Mouse (Mus musculus) liver, postnatal 0 days (tissue): Measurements from ENCODE around the gene Ror1. TPM values are rescaled to one million over a fixed set of nuclear protein-coding genes. Genes with fewer than 3 reads are reported as not detected.

Experiments
- ATAC-seq: fragments of 200-750 bp; cut with Nextera tagmentation; 2 replicates; pipeline ENCODE4 v1.8.0; 2017; ENCODE audit warnings: mild to moderate bottlenecking, moderate library complexity
- DNase-seq: peaks from one replicate; pipeline ENCODE4 v3.0.0-alpha.2; 2016
- H3K27ac ChIP-seq: fragments of 300-500 bp; sonication (generic); 2 replicates; pipeline ENCODE4 v1.5.1; 2014; ENCODE audit warnings: antibody characterized with exemption, moderate library complexity, mild to moderate bottlenecking, low read depth
- H3K27me3 ChIP-seq: fragments of 300-500 bp; sonication (generic); 2 replicates; pipeline ENCODE4 v1.6.1; 2014; ENCODE audit warnings: low read length, control low read depth, mixed read lengths; ENCODE audit not compliant: insufficient read depth
- H3K36me3 ChIP-seq: fragments of 300-500 bp; sonication (generic); replicated peaks from 2 replicates; pipeline ENCODE4 v1.6.1; 2014; ENCODE audit warnings: mild to moderate bottlenecking, control low read depth, low read length, moderate library complexity, mixed read lengths; ENCODE audit not compliant: insufficient read depth
- H3K4me1 ChIP-seq: fragments of 300-500 bp; sonication (generic); 2 replicates; pipeline ENCODE4 v1.6.1; 2014; ENCODE audit warnings: antibody characterized with exemption, mild to moderate bottlenecking, control low read depth; ENCODE audit not compliant: insufficient read depth
- H3K4me2 ChIP-seq: fragments of 300-500 bp; sonication (generic); 2 replicates; pipeline ENCODE4 v1.6.1; 2014; ENCODE audit warnings: low read depth, mild to moderate bottlenecking, low read length, moderate library complexity, mixed read lengths
- H3K4me3 ChIP-seq: fragments of 300-500 bp; sonication (generic); 2 replicates; pipeline ENCODE4 v1.5.1; 2014; ENCODE audit warnings: low read depth, low read length
- H3K9ac ChIP-seq: fragments of 300-500 bp; sonication (generic); replicated peaks from 2 replicates; pipeline ENCODE4 v1.6.1; 2014; ENCODE audit warnings: mild to moderate bottlenecking, moderate library complexity
- H3K9me3 ChIP-seq: fragments of 300-500 bp; sonication (generic); 2 replicates; pipeline ENCODE4 v1.6.1; 2016; ENCODE audit warnings: mild to moderate bottlenecking, control low read depth, low read length, mixed read lengths
- CTCF ChIP-seq: sonication (generic); IDR thresholded peaks from 2 replicates; pipeline ENCODE4 v1.5.1; 2016; ENCODE audit warnings: antibody characterized with exemption, low read depth
- EP300 ChIP-seq: IDR thresholded peaks from 2 replicates; pipeline ENCODE4 v1.6.1; 2016; ENCODE audit warnings: antibody characterized with exemption, low read depth, mild to moderate bottlenecking
- WGBS: fragments of 180-500 bp; shearing (Covaris S2); extraction: QIAGEN DNeasy Blood & Tissue Kit; methylation state at CpG from one replicate; pipeline ENCODE4 v1.1.7; 2014; ENCODE audit not compliant: insufficient replicate concordance; 5-methylcytosine and 5-hydroxymethylcytosine counted together
- polyA plus RNA-seq: library from polyadenylated mRNA; unstranded; fragments of >200 nt; fragmentation: Nextera tagmentation; extraction: Ambion mirVana; gene quantifications from 2 replicates; pipeline ENCODE4 v1.2.1, GENCODE M21; 2015

The Ror1 gene
- polyA plus RNA-seq, 1 experiment from 2014 or later = 0.29 TPM

- no peak for DNase-seq
- TF ChIP-seq EP300 (no peak), CTCF (no peak)
- Histone ChIP-seq H3K36me3 (no peaks in the 10 kb centered on the region), H3K27me3 (peaks cover 5% of the 10 kb centered on the region; the same call in 1 of the 2 replicates), H3K4me2 (peak overlapping the region; percentile 84), H3K4me1 (no peaks in the 10 kb centered on the region; the same call in 1 of the 2 replicates), H3K9ac (peak overlapping the region; percentile 44; the same call in 1 of the 2 replicates), H3K27ac (no peak overlapping the region), H3K4me3 (peak overlapping the region; percentile 53), H3K9me3 (no peaks in the 10 kb centered on the region)
- WGBS = 5% methylated on average over 21 of the region's 21 CpGs
- ATAC-seq = no peak
Observed at GRCm38 (mm10) chr4:100096596-100097181, 1.1 kb downstream of the Ror1 start.

DNA sequence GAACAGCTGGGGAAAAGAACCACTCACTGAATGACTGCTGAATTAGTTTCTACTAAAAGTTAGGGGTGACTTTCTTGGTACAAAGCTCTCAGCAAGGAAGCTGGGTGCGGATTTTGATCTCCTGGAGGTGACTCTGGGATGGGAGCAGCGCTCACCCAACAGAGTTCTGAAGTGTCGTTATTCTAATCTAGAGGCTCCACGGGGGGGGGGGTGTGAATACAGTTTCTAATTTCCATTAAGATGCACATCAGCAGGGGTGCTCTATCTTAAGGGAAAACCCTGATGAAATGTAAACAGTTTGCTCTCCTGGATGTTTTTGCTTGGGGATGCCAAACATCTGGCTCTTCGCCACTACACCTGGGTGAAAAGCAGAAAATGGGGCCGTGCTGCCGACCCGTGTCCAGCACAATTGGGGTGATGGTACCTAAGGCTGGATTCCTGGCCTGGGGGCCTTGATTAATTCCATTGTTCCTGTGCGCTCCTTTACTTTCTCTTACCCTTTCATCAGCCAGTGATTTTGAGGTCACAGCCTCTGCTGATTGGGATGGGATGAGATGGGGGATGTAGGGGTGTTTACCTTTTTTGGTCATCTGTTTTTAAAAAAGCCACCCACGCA lies 1.9 kb downstream of the Ror1 start:
- WGBS = 37% methylated on average over 10 of the region's 10 CpGs
- TF ChIP-seq EP300 (no peak), CTCF (no peak)
- H3K4me1 ChIP-seq = no peaks in the 10 kb centered on the region; the same call in 1 of the 2 replicates
- H3K4me3 ChIP-seq = no peak overlapping the region
- no peaks in the 10 kb centered on the region for H3K9me3 ChIP-seq
- peaks cover 5% of the 10 kb centered on the region; the same call in 1 of the 2 replicates for H3K27me3 ChIP-seq
- ATAC-seq (no peak), DNase-seq (no peak)
- H3K4me2 ChIP-seq = no peak overlapping the region
- H3K36me3 ChIP-seq = no peaks in the 10 kb centered on the region
- H3K9ac ChIP-seq = no peak overlapping the region
- H3K27ac ChIP-seq = no peak overlapping the region

DNA sequence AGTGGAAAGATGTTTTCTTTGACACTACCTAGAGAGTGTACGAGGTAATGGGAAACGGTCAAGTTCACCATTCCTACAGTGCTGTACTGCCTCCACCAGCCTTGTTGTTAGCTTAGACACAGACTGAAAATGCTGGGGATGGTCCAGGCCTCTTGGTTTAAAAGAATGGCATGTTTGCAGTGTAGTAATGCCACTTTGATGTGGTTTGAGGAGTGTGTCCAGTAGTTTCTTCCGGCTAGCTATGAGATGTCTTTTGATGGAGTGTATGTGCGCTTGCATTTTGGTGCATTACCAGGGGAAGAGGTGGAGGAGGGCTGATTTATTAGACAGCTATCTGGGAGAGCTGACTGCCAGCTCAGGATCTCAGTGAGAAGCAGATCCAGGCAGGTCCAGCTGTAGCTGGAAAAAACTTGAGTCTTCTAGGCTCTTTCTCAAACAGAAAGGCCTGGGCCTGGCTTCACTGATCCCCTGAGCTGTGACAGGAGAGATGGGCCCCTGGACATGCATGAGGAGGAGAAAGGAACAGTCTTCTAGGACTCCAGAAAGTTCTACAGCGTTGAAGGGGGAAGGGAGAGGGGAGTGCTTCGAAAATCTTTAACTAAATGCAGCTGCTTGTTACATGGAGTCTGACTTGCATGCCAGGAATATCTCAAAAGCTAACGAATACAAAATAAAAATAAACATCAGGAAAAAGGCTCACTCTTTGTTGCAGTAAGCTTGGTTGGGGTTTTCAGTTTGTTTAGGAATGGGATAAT lies 5.7 kb downstream of the Ror1 start:
- no peaks in the 10 kb centered on the region; the same call in 1 of the 2 replicates for H3K4me1 ChIP-seq
- ATAC-seq (no peak), DNase-seq (no peak)
- H3K36me3 ChIP-seq = no peaks in the 10 kb centered on the region
- H3K4me2 ChIP-seq = no peak overlapping the region
- no peak for TF ChIP-seq EP300
- no peak for TF ChIP-seq CTCF
- H3K9me3 ChIP-seq = no peaks in the 10 kb centered on the region
- H3K9ac ChIP-seq = no peak overlapping the region
- no peak overlapping the region for H3K27ac ChIP-seq
- 64% methylated on average over 7 of the region's 7 CpGs for WGBS
- peaks cover 3% of the 10 kb centered on the region; the same call in 1 of the 2 replicates for H3K27me3 ChIP-seq
- no peak overlapping the region for H3K4me3 ChIP-seq

- Histone ChIP-seq H3K4me1 (no peaks in the 10 kb centered on the region), H3K9me3 (no peaks in the 10 kb centered on the region), H3K27me3 (no peaks in the 10 kb centered on the region), H3K9ac (no peak overlapping the region), H3K36me3 (no peaks in the 10 kb centered on the region), H3K4me2 (no peak overlapping the region), H3K27ac (no peak overlapping the region), H3K4me3 (no peak overlapping the region)
- TF ChIP-seq CTCF = no peak
- no peak for TF ChIP-seq EP300
- WGBS = 59% methylated on average over 5 of the region's 5 CpGs
- no peak for ATAC-seq
- no peak for DNase-seq
Observed at GRCm38 (mm10) chr4:100101844-100102243, 6.3 kb downstream of the Ror1 start.

- TF ChIP-seq CTCF (no peak), EP300 (no peak)
- Histone ChIP-seq H3K27me3 (no peaks in the 10 kb centered on the region), H3K9ac (no peak overlapping the region), H3K4me3 (no peak overlapping the region), H3K4me2 (no peak overlapping the region), H3K4me1 (no peaks in the 10 kb centered on the region), H3K27ac (no peak overlapping the region), H3K36me3 (no peaks in the 10 kb centered on the region), H3K9me3 (no peaks in the 10 kb centered on the region)
- ATAC-seq (no peak), DNase-seq (no peak)
- WGBS = 77% methylated on average over 1 of the region's 1 CpGs
Observed at GRCm38 (mm10) chr4:100104241-100104640, 8.7 kb downstream of the Ror1 start.

- DNase-seq = no peak
- Histone ChIP-seq H3K9ac (no peak overlapping the region), H3K36me3 (no peaks in the 10 kb centered on the region), H3K4me2 (no peak overlapping the region), H3K27ac (no peak overlapping the region), H3K9me3 (no peaks in the 10 kb centered on the region), H3K4me3 (no peak overlapping the region), H3K27me3 (no peaks in the 10 kb centered on the region), H3K4me1 (no peaks in the 10 kb centered on the region)
- TF ChIP-seq EP300 (no peak), CTCF (no peak)
- 47% methylated on average over 9 of the region's 9 CpGs for WGBS
- no peak for ATAC-seq
Observed at GRCm38 (mm10) chr4:100107593-100107992, 12.0 kb downstream of the Ror1 start.
